ENCODE assay signal across 10 mouse cellular contexts in the genomic region with DNA sequence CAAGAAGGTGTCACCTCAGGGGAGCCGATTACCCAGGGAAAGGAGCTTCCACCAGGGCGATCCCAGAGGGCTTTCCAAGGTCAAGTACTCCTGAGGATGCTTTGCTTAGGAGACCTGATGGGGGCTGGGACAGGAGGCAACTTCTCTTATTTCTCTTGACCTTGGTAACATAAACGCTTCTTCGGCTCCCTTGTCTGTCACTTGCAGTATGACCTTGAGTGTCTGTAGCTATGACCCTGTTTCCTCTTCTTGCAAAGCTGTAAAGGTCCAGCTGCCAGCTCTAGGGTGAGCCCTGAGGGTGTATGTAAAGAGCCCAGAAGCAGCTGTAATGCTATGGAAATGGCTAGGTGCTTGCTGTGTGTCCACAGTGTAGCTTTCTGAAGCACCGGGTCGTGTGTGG. TPM values are rescaled to one million over a fixed set of nuclear protein-coding genes. Genes with fewer than 3 reads are reported as not detected.
DNase-seq lines count a peak whose midpoint lies in the region; ATAC-seq lines count a peak whose summit lies in the region.
"Had no signal": no experiment of that assay in that cellular context is flagged by ENCODE, and none has a peak within 500 bp of the region (broad histone marks: within the 10 kb centered on the region; RNA-seq: fewer than 3 reads in every experiment).

No protein-coding gene starts in this region.

- H3K36me3 ChIP-seq in heart, embryonic 15.5 days: no peaks in the 10 kb centered on the region
- H3K36me3 ChIP-seq in lung, embryonic 16.5 days (ENCODE audit: control insufficient read depth, insufficient read depth, low read length): no peaks in the 10 kb centered on the region
- H3K36me3 ChIP-seq in limb, embryonic 15.5 days: peaks cover 3% of the 10 kb centered on the region; the same call in 1 of the 2 replicates

- H3K9me3 ChIP-seq in heart, embryonic 15.5 days (replicated peaks): no peaks in the 10 kb centered on the region
- H3K9me3 ChIP-seq in lung, embryonic 16.5 days (ENCODE audit: control insufficient read depth, low read length): peaks cover 2% of the 10 kb centered on the region; the same call in 1 of the 2 replicates
- no peaks in the 10 kb centered on the region for H3K9me3 ChIP-seq in limb, embryonic 15.5 days

- intact Hi-C loops in heart, postnatal 36 days (cut with DNase I): loop anchor here (2.0 to 5.0 kb wide), 2 partner anchors 16 to 60 kb away; no protein-coding TSS in a partner anchor

- H3K4me2 ChIP-seq in heart, embryonic 15.5 days: peak overlapping the region; percentile 82
- H3K4me2 ChIP-seq in lung, embryonic 16.5 days (ENCODE audit: low read depth, low read length): peak overlapping the region; percentile 72; the same call in 1 of the 2 replicates
- peak overlapping the region; percentile 70; the same call in 1 of the 2 replicates for H3K4me2 ChIP-seq in limb, embryonic 15.5 days

- no peak overlapping the region for H3K4me3 ChIP-seq in heart, embryonic 15.5 days
- no peak overlapping the region for H3K4me3 ChIP-seq in lung, embryonic 16.5 days (ENCODE audit: low read length)
- H3K4me3 ChIP-seq in limb, embryonic 15.5 days: no peak overlapping the region

- H3K9ac ChIP-seq in heart, embryonic 15.5 days: no peak overlapping the region
- H3K9ac ChIP-seq in lung, embryonic 16.5 days (ENCODE audit: low read length): peak overlapping the region; percentile 17; the same call in 1 of the 2 replicates
- no peak overlapping the region for H3K9ac ChIP-seq in limb, embryonic 15.5 days

- H3K27ac ChIP-seq in heart, embryonic 15.5 days: peak overlapping the region; percentile 96
- H3K27ac ChIP-seq in lung, embryonic 16.5 days (ENCODE audit: low read length): no peak overlapping the region; the same call in 1 of the 2 replicates
- H3K27ac ChIP-seq in limb, embryonic 15.5 days: no peak overlapping the region
- H3K27ac ChIP-seq: left cerebral cortex, adult 2 months had no signal

- ATAC-seq in heart, embryonic 15.5 days (replicated peaks; ENCODE audit: insufficient number of reproducible peaks, insufficient read depth, low FRiP score, low read depth): no peak
- no peak for ATAC-seq in lung, embryonic 16.5 days (ENCODE audit: low read depth)
- no peak for ATAC-seq in limb, embryonic 15.5 days (ENCODE audit: insufficient number of reproducible peaks, low FRiP score, low TSS enrichment, low read depth)
- ATAC-seq: inflammation-experienced regulatory T-cells, adult 6 months had no signal

- H3K4me1 ChIP-seq in heart, embryonic 15.5 days (replicated peaks): peaks cover 50% of the 10 kb centered on the region
- H3K4me1 ChIP-seq in lung, embryonic 16.5 days (replicated peaks; ENCODE audit: control insufficient read depth, insufficient read depth, low read length): peaks cover 39% of the 10 kb centered on the region
- H3K4me1 ChIP-seq in limb, embryonic 15.5 days: peaks cover 44% of the 10 kb centered on the region

- DNase-seq in heart, postnatal 36 days: no peak
- no peak for DNase-seq in lung, postnatal 10 days
- DNase-seq in R1 (ENCODE audit: low read depth, low spot score): peak; percentile 28
- DNase-seq in urinary bladder, postnatal 14 days (ENCODE audit: low spot score): no peak
- DNase-seq in adrenal gland, adult 18-20 months (ENCODE audit: low spot score in 2 of 2): no peak

- 64% methylated on average over 6 of the region's 6 CpGs for WGBS in heart, embryonic 15.5 days
- WGBS in lung, embryonic 16.5 days: 58% methylated on average over 6 of the region's 6 CpGs
- 83% methylated on average over 6 of the region's 6 CpGs for WGBS in limb, embryonic 15.5 days

- no peaks in the 10 kb centered on the region for H3K27me3 ChIP-seq in heart, embryonic 15.5 days
- no peaks in the 10 kb centered on the region for H3K27me3 ChIP-seq in lung, embryonic 16.5 days (ENCODE audit: control insufficient read depth, insufficient read depth, low read depth, low read length)
- no peaks in the 10 kb centered on the region for H3K27me3 ChIP-seq in limb, embryonic 15.5 days

RNA-seq across cellular contexts. Expression of a gene that starts 1.1 kb away (rescaled TPM):
- 4.7 and 5.7 TPM in 2 replicates for polyA plus RNA-seq in heart, embryonic 15.5 days (2015; fragmentation: Nextera tagmentation; extraction: Ambion mirVana)
- 10 to 100 TPM in 1 of 2 experiments, 1 to 10 TPM in 1; 8.8 to 10.4 TPM for total RNA-seq in heart, postnatal 36 days (2021)
- 5.5 and 6.3 TPM in 2 replicates for polyA plus RNA-seq in lung, embryonic 16.5 days (2015; fragmentation: Nextera tagmentation; extraction: Ambion mirVana)
- 10.0 and 10.2 TPM in 2 replicates for polyA plus RNA-seq in limb, embryonic 15.5 days (2015; fragmentation: Nextera tagmentation; extraction: Ambion mirVana)
- 10 to 100 TPM; 40.9 to 46.5 TPM for total RNA-seq in adrenal gland, adult 18-20 months (2021)
